Mouse (Mus musculus): ENCODE measurements at regions not wholly inside any gene's neighbourhood (a gene's known extent, or its start where the extent isn't known, plus 50 kb on each side); places are given as distances from the start of the nearest gene placed in this dataset.

- no peak for TF ChIP-seq USF1 (IDR thresholded peaks at IDR 0.05; ENCODE audit: low read depth)
- TF ChIP-seq TCF3 (IDR thresholded peaks at IDR 0.05; ENCODE audit: insufficient read length, low read depth): no peak
- no peak for TF ChIP-seq MYOG (IDR thresholded peaks at IDR 0.05; ENCODE audit: control insufficient read depth in 1 of 3, insufficient read depth in 1 of 3, insufficient read length in 2 of 3, low read depth in 2 of 3)
- no peak for TF ChIP-seq MAX (IDR thresholded peaks at IDR 0.05; ENCODE audit: low read depth)
- no peak for TF ChIP-seq TCF12 (IDR thresholded peaks at IDR 0.05; ENCODE audit: insufficient read depth, poor library complexity, severe bottlenecking)
Observed at GRCm38 (mm10) chr3:36770096-36770495, 80.1 kb upstream of the Trpc3 start.
